Mouse (Mus musculus) myocyte (in vitro differentiated cells): ENCODE results near the gene Gm20388. TPM values are rescaled to one million over a fixed set of nuclear protein-coding genes. Genes with fewer than 3 reads are reported as not detected.

Experiments used
- H3K27me3 ChIP-seq: one replicate; pipeline ENCODE4 v1.6.1; 2011; ENCODE audit not compliant: control insufficient read depth, insufficient read depth, insufficient read length
- H3K36me3 ChIP-seq: one replicate; pipeline ENCODE4 v1.6.1; 2011; ENCODE audit not compliant: control insufficient read depth, insufficient read depth
- H3K4me2 ChIP-seq: one replicate; pipeline ENCODE4 v1.6.1; 2011; ENCODE audit warnings: low read depth, control low read depth
- H3K4me3 ChIP-seq: one replicate; pipeline ENCODE4 v1.5.1; 2011; ENCODE audit warnings: mild to moderate bottlenecking, control low read depth, moderate library complexity
- H3K79me2 ChIP-seq: one replicate; pipeline ENCODE4 v1.6.1; 2011; ENCODE audit not compliant: control insufficient read depth, insufficient read depth
- H3ac ChIP-seq: one replicate; pipeline ENCODE4 v1.6.1; 2011; ENCODE audit not compliant: control insufficient read depth, insufficient read length
- CEBPB ChIP-seq: IDR thresholded peaks from 2 replicates; pipeline ENCODE4 v1.6.1; 2011; ENCODE audit warnings: mild to moderate bottlenecking, moderate library complexity; ENCODE audit not compliant: poor library complexity, insufficient read depth, severe bottlenecking
- E2F4 ChIP-seq: IDR thresholded peaks from one replicate; pipeline ENCODE4 v1.6.1; 2011; ENCODE audit warnings: mild to moderate bottlenecking, control low read depth, moderate library complexity; ENCODE audit not compliant: insufficient read depth
- MAX ChIP-seq: IDR thresholded peaks from one replicate; pipeline ENCODE4 v1.6.1; 2011; ENCODE audit warnings: low read depth, mild to moderate bottlenecking, control low read depth
- MYOD1 ChIP-seq, 3 experiments: IDR thresholded peaks; one replicate each; pipeline ENCODE4 v1.6.1; 2011; ENCODE audit warnings: control low read depth in 2 of 3, low read depth in 2 of 3, mild to moderate bottlenecking in 2 of 3, moderate library complexity in 1 of 3; ENCODE audit not compliant: insufficient read length in 2 of 3, control insufficient read depth in 1 of 3
- MYOG ChIP-seq, 3 experiments: IDR thresholded peaks; one replicate each; pipeline ENCODE4 v1.6.1; 2011; ENCODE audit warnings: control low read depth in 2 of 3, low read depth in 2 of 3, mild to moderate bottlenecking in 2 of 3; ENCODE audit not compliant: insufficient read length in 2 of 3, control insufficient read depth in 1 of 3, insufficient read depth in 1 of 3
- POLR2A ChIP-seq: IDR thresholded peaks from one replicate; pipeline ENCODE4 v1.6.1; 2011; ENCODE audit warnings: low read depth, mild to moderate bottlenecking, control low read depth, moderate library complexity; ENCODE audit not compliant: insufficient read length
- POLR2AphosphoS2 ChIP-seq: IDR thresholded peaks from one replicate; pipeline ENCODE4 v1.6.1; 2011; ENCODE audit warnings: low read depth, control low read depth; ENCODE audit not compliant: insufficient read length
- REST ChIP-seq: IDR thresholded peaks from one replicate; pipeline ENCODE4 v1.6.1; 2011; ENCODE audit warnings: mild to moderate bottlenecking, control low read depth, moderate library complexity; ENCODE audit not compliant: insufficient read depth, insufficient read length
- SRF ChIP-seq: IDR thresholded peaks from one replicate; pipeline ENCODE4 v1.6.1; 2011; ENCODE audit warnings: low read depth; ENCODE audit not compliant: control insufficient read depth, insufficient read length
- TCF12 ChIP-seq: IDR thresholded peaks from one replicate; pipeline ENCODE4 v1.6.1; 2011; ENCODE audit warnings: mild to moderate bottlenecking, control low read depth; ENCODE audit not compliant: poor library complexity, insufficient read depth, severe bottlenecking
- TCF3 ChIP-seq: IDR thresholded peaks from one replicate; pipeline ENCODE4 v1.6.1; 2011; ENCODE audit warnings: low read depth, control low read depth; ENCODE audit not compliant: insufficient read length
- USF1 ChIP-seq: IDR thresholded peaks from one replicate; pipeline ENCODE4 v1.6.1; 2011; ENCODE audit warnings: low read depth, mild to moderate bottlenecking, control low read depth, moderate library complexity
- polyA plus RNA-seq: library from polyadenylated mRNA; unstranded; fragments of >200 nt; fragmentation: generic; extraction: Trizol; gene quantifications from one replicate; pipeline ENCODE4 v1.2.1, GENCODE M21; 2012; ENCODE audit warnings: missing spikeins

Gene Gm20388
- polyA plus RNA-seq, 1 experiment = 15.3 TPM

- Histone ChIP-seq H3K4me3 (no peak overlapping the region), H3K79me2 (no peaks in the 10 kb centered on the region), H3K27me3 (no peaks in the 10 kb centered on the region), H3K4me2 (no peak overlapping the region), H3K36me3 (no peaks in the 10 kb centered on the region), H3ac (no peak overlapping the region)
- TF ChIP-seq TCF12 (no peak), E2F4 (no peak), TCF3 (no peak), POLR2AphosphoS2 (no peak), REST (no peak), POLR2A (no peak), SRF (no peak), CEBPB (no peak), MYOG (IDR thresholded peaks at IDR 0.05; ENCODE audit: control insufficient read depth in 1 of 3, insufficient read depth in 1 of 3, insufficient read length in 2 of 3, low read depth in 2 of 3) (no peak), MAX (no peak), USF1 (no peak), MYOD1 (IDR thresholded peaks at IDR 0.05; ENCODE audit: control insufficient read depth in 1 of 3, insufficient read length in 2 of 3, low read depth in 2 of 3) (no peak)
Observed at GRCm38 (mm10) chr8:121865356-121865755, 1954.7 kb downstream of the Gm20388 start.

- Histone ChIP-seq H3K36me3 (no peaks in the 10 kb centered on the region), H3K79me2 (no peaks in the 10 kb centered on the region), H3K4me2 (no peak overlapping the region), H3K27me3 (no peaks in the 10 kb centered on the region), H3K4me3 (no peak overlapping the region), H3ac (no peak overlapping the region)
- TF ChIP-seq E2F4 = no peak
- TF ChIP-seq SRF = no peak
Observed at GRCm38 (mm10) chr8:121868196-121868595, 1957.6 kb downstream of the Gm20388 start.

DNA sequence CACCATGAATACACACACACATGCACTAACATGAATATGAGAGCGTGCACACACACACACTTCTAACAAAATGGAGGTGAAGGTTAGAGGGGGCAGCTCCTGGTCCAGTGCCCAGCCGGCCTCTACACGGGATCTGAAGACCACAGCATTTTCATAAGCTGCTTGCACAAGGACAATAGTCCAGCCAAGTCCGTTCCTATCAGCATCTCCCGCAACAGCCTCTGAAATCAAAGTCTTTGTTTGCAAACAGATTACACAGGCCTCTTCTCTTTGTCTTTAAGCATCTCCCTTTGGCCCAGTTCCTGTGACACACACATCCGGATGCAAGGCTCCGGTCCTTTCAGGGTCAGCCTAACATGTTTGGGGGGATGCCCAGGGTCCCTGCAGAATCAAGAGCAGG, 1958.3 kb downstream of the Gm20388 start:
- no peaks in the 10 kb centered on the region for H3K36me3 ChIP-seq
- H3K4me3 ChIP-seq = no peak overlapping the region
- H3K79me2 ChIP-seq = no peaks in the 10 kb centered on the region
- no peaks in the 10 kb centered on the region for H3K27me3 ChIP-seq
- H3K4me2 ChIP-seq = no peak overlapping the region
- TF ChIP-seq POLR2A = no peak
- no peak for TF ChIP-seq SRF
- no peak overlapping the region for H3ac ChIP-seq

GRCm38 (mm10) chr8:121870190-121870589, 1959.5 kb downstream of the Gm20388 start:
- no peaks in the 10 kb centered on the region for H3K36me3 ChIP-seq
- no peak overlapping the region for H3K4me3 ChIP-seq
- TF ChIP-seq MAX (no peak), MYOD1 (IDR thresholded peaks at IDR 0.05; ENCODE audit: control insufficient read depth in 1 of 3, insufficient read length in 2 of 3, low read depth in 2 of 3) (no peak), POLR2A (no peak), TCF12 (no peak), CEBPB (no peak), SRF (no peak), USF1 (no peak), REST (no peak), E2F4 (no peak), TCF3 (no peak), MYOG (IDR thresholded peaks at IDR 0.05; ENCODE audit: control insufficient read depth in 1 of 3, insufficient read depth in 1 of 3, insufficient read length in 2 of 3, low read depth in 2 of 3) (no peak), POLR2AphosphoS2 (no peak)
- no peak overlapping the region for H3ac ChIP-seq
- no peak overlapping the region for H3K4me2 ChIP-seq
- no peaks in the 10 kb centered on the region for H3K27me3 ChIP-seq
- no peaks in the 10 kb centered on the region for H3K79me2 ChIP-seq

GRCm38 (mm10) chr8:121871833-121872440, 1961.3 kb downstream of the Gm20388 start:
- no peaks in the 10 kb centered on the region for H3K36me3 ChIP-seq
- TF ChIP-seq MYOD1 (IDR thresholded peaks at IDR 0.05; ENCODE audit: control insufficient read depth in 1 of 3, insufficient read length in 2 of 3, low read depth in 2 of 3) (peak in 1 of 3 experiments; percentile 53), MYOG (IDR thresholded peaks at IDR 0.05; ENCODE audit: control insufficient read depth in 1 of 3, insufficient read depth in 1 of 3, insufficient read length in 2 of 3, low read depth in 2 of 3) (peak in 1 of 3 experiments; percentile 77), REST (no peak)
- no peaks in the 10 kb centered on the region for H3K27me3 ChIP-seq
- H3K4me3 ChIP-seq = no peak overlapping the region
- H3K79me2 ChIP-seq = no peaks in the 10 kb centered on the region
- no peak overlapping the region for H3ac ChIP-seq
- peak overlapping the region; percentile 34 for H3K4me2 ChIP-seq
